Mouse (Mus musculus): Measurements from ENCODE around the gene Ddx42. TPM values are rescaled to one million over a fixed set of nuclear protein-coding genes. Genes with fewer than 3 reads are reported as not detected.
"Not testable (repeated sequence)": the region's sequence is repeated elsewhere in the genome, so short reads cannot be mapped to it uniquely, and the experiment has no call there.

Ddx42 gene
- polyA plus RNA-seq, 1 experiment: 10.0 TPM

DNA sequence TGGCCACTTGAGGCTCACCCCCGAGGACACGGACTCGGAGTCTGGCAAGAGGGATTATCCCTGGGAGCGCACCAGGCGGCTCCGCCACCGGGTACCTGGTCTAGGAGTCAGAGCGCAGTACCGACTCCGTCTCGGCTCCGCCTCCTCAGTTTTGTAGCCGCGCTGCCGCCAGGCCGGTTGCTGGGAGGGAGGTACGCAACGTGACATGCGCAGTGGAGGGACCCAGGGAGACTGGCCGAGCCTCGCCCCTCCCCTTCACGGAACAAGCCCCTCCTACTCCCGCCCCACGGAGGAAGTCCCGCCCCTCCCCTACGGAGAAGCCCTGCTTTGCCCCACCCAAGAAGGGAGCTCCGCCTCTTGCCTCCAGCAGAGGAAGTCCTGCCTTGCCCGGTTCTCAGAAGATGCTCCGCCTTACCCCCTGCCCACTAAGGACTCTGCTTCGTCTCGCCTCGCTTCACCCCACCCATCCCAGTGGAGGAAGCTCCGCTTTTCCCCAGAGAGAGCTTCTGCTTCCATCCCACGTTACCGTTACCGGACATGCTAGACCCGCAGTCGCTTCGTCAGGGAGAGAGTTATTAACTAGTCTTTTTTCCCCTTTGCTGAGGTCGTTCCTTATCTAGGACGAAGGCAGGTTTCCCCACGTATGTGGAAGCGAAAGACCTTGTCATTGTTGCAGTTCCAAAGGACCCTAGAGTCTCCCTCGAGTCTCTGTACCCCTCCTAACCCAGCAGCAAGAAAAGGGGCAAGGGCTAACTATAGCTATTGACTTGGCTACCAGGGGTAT, 23.2 kb upstream of the Ddx42 start:
- H3K27me3 ChIP-seq (replicated peaks; ENCODE audit: control insufficient read depth, insufficient read depth, low read length): no peaks in the 10 kb centered on the region
- H3K27ac ChIP-seq (ENCODE audit: insufficient read depth, low read depth, low read length): peak overlapping the region; percentile 67
- TF ChIP-seq CTCF (conservative IDR thresholded peaks at IDR 0.05; ENCODE audit: insufficient read depth, insufficient read length, low read depth, low read length): 0 out of 2 replicates have a peak, but pooled peaks have one; percentile 1
- TF ChIP-seq POLR2A (IDR thresholded peaks at IDR 0.05; ENCODE audit: low read depth, low read length): peak; percentile 86
- H3K36me3 ChIP-seq (ENCODE audit: control insufficient read depth, insufficient read depth, low read length): no peaks in the 10 kb centered on the region
- peak overlapping the region; percentile 64 for H3K4me3 ChIP-seq (ENCODE audit: insufficient read depth, low read depth, low read length)
- DNase-seq: peak; percentile 98
- peaks cover 5% of the 10 kb centered on the region; the same call in 1 of the 2 replicates for H3K4me1 ChIP-seq (ENCODE audit: control insufficient read depth, insufficient read depth, low read length)
- under 1% methylated on average over 44 of the region's 44 CpGs for WGBS

DNA sequence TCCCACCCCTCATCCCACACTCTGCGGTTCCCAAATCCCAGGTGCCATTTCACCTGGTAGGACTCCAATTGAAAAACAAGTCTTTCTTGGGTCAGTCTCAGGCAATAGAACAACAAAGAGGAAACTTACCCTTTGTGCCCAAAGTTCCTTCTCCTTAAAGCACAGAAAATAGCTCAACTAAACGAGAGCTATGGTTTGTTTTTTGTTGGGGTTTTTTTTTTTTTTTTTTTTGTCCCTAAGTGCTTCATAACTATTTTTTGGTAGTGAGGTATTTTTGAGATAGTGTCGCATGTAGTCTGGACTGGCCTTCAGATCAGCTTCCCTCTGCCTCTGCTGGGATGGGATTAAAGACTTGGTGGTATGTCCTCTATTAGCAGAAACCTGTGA, 22.6 kb upstream of the Ddx42 start:
- Histone ChIP-seq H3K36me3 (ENCODE audit: control insufficient read depth, insufficient read depth, low read length) (no peaks in the 10 kb centered on the region), H3K27me3 (replicated peaks; ENCODE audit: control insufficient read depth, insufficient read depth, low read length) (no peaks in the 10 kb centered on the region), H3K27ac (ENCODE audit: insufficient read depth, low read depth, low read length) (peak overlapping the region; percentile 67), H3K4me1 (ENCODE audit: control insufficient read depth, insufficient read depth, low read length) (peaks cover 5% of the 10 kb centered on the region; the same call in 1 of the 2 replicates), H3K4me3 (ENCODE audit: insufficient read depth, low read depth, low read length) (peak overlapping the region; percentile 61)
- no peak for DNase-seq
- no peak for TF ChIP-seq CTCF (conservative IDR thresholded peaks at IDR 0.05; ENCODE audit: insufficient read depth, insufficient read length, low read depth, low read length)
- TF ChIP-seq POLR2A (IDR thresholded peaks at IDR 0.05; ENCODE audit: low read depth, low read length): no peak
- WGBS: 24% methylated on average over 3 of the region's 3 CpGs

DNA sequence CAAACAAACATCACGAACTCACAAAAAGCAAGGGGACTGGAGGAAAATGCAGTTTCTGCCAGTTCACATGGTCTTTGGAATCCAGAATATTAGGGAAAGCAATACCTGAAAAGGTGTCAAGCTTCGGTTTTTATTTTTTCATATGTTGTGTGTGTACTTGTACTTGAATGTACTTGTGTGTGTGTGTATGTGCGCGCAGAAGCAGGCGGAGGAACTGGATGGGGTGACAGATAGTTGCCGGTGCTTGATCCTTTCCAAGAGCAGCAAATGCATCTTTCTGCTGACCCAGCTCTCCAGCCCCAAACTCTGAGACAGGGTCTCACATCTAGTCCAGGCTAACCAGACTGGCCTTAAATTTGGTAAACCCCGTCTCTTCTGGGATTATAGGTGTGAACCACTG, 21.8 kb upstream of the Ddx42 start:
- Histone ChIP-seq H3K27me3 (replicated peaks; ENCODE audit: control insufficient read depth, insufficient read depth, low read length) (no peaks in the 10 kb centered on the region), H3K27ac (ENCODE audit: insufficient read depth, low read depth, low read length) (no peak overlapping the region), H3K36me3 (ENCODE audit: control insufficient read depth, insufficient read depth, low read length) (no peaks in the 10 kb centered on the region), H3K4me3 (ENCODE audit: insufficient read depth, low read depth, low read length) (no peak overlapping the region), H3K4me1 (ENCODE audit: control insufficient read depth, insufficient read depth, low read length) (peaks cover 5% of the 10 kb centered on the region; the same call in 1 of the 2 replicates)
- no peak for DNase-seq
- TF ChIP-seq POLR2A (IDR thresholded peaks at IDR 0.05; ENCODE audit: low read depth, low read length): no peak
- no peak for TF ChIP-seq CTCF (conservative IDR thresholded peaks at IDR 0.05; ENCODE audit: insufficient read depth, insufficient read length, low read depth, low read length)
- WGBS: 91% methylated on average over 7 of the region's 7 CpGs

DNA sequence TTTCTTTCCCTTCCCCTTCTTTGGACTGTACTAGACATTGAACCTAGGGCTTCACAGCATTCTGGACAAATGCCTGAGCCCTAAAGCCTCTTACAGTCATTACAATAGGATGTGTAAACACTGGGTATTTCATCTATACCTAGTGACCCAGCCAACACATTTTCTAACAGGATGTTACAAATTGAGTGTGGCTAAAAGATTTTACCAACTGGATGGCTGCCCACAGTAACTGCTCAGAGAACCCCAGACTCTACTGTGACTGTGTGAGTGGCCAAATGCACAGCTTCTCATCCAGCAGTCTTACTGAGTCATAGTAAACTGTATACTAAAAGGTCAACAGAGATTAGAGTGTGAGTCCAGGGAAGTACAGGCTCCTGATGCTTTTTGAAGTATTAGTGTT, 21.4 kb upstream of the Ddx42 start:
- no peaks in the 10 kb centered on the region for H3K36me3 ChIP-seq (ENCODE audit: control insufficient read depth, insufficient read depth, low read length)
- no peaks in the 10 kb centered on the region for H3K27me3 ChIP-seq (replicated peaks; ENCODE audit: control insufficient read depth, insufficient read depth, low read length)
- H3K4me1 ChIP-seq (ENCODE audit: control insufficient read depth, insufficient read depth, low read length): peaks cover 5% of the 10 kb centered on the region; the same call in 1 of the 2 replicates
- no peak for DNase-seq
- H3K4me3 ChIP-seq (ENCODE audit: insufficient read depth, low read depth, low read length): no peak overlapping the region
- H3K27ac ChIP-seq (ENCODE audit: insufficient read depth, low read depth, low read length): no peak overlapping the region
- TF ChIP-seq CTCF (conservative IDR thresholded peaks at IDR 0.05; ENCODE audit: insufficient read depth, insufficient read length, low read depth, low read length): no peak
- TF ChIP-seq POLR2A (IDR thresholded peaks at IDR 0.05; ENCODE audit: low read depth, low read length): no peak

DNA sequence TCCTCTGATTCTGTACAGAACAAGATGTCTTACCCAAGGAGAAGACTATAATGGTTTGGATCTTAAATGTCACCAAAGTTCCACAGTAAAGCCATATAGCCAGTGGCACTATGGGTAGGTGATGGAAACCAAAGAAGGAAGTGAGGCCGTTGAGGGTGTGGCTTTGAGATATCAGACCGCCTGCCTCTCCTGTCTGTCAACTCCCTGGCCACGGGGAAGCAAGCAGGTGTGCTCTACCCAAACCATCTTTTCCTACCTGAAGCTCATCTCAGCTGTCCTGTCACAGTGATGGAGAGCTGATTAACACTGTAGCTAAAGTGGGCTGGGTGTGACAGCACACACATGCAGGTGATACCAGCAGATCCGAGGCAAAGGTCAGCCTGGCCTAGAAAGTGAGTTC, 18.4 kb upstream of the Ddx42 start:
- Histone ChIP-seq H3K4me3 (ENCODE audit: insufficient read depth, low read depth, low read length) (no peak overlapping the region), H3K27ac (ENCODE audit: insufficient read depth, low read depth, low read length) (no peak overlapping the region), H3K4me1 (ENCODE audit: control insufficient read depth, insufficient read depth, low read length) (no peaks in the 10 kb centered on the region; the same call in 1 of the 2 replicates), H3K36me3 (ENCODE audit: control insufficient read depth, insufficient read depth, low read length) (peaks cover 9% of the 10 kb centered on the region), H3K27me3 (replicated peaks; ENCODE audit: control insufficient read depth, insufficient read depth, low read length) (no peaks in the 10 kb centered on the region)
- 86% methylated on average over 4 of the region's 4 CpGs for WGBS
- no peak for DNase-seq
- TF ChIP-seq POLR2A (IDR thresholded peaks at IDR 0.05; ENCODE audit: low read depth, low read length) (no peak), CTCF (conservative IDR thresholded peaks at IDR 0.05; ENCODE audit: insufficient read depth, insufficient read length, low read depth, low read length) (no peak)

DNA sequence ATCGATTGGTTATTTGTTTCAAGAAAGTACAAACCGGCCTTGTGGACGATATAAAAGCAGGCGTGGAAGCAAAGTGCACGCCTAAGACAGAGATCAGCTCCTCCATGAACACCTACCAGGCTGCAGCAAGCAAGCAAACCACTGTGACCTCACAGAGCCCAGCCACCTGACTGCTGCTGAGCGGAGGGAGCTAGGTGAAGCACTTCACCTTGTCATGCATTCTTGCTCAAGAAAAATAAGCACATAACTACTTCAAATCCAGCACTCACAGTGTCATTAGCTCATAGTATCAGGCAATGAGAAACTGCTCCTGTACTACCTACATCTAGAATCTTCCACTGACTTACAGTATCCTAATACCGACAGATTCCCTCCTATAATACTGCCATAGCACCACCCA, 16.7 kb upstream of the Ddx42 start:
- not testable (repeated sequence) for H3K27me3 ChIP-seq (replicated peaks; ENCODE audit: control insufficient read depth, insufficient read depth, low read length); H3K4me1 ChIP-seq (ENCODE audit: control insufficient read depth, insufficient read depth, low read length); H3K27ac ChIP-seq (ENCODE audit: insufficient read depth, low read depth, low read length); H3K4me3 ChIP-seq (ENCODE audit: insufficient read depth, low read depth, low read length); DNase-seq
- peaks cover 17% of the 10 kb centered on the region for H3K36me3 ChIP-seq (ENCODE audit: control insufficient read depth, insufficient read depth, low read length)
- WGBS: 91% methylated on average over 7 of the region's 7 CpGs

DNA sequence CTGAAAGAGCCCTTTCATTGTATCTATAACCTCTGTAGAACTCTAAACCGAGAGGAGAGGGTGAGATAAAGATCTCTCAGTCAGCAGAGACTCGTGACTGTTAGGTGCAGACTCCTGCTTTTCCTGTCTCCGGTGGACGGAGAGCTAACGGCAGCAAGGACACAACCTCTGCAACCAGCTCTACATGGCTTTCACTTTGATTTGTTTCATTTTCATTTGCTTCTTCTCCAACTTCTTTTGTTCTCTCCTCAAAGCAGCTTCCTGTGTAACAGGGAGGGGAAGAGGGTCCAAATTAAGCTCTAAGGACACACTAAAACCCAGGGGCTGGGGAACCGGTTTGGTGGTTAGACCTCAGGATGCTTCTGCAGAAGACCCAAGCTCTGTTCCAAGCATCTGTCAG, 16.0 kb upstream of the Ddx42 start:
- no peak for DNase-seq
- H3K4me1 ChIP-seq (ENCODE audit: control insufficient read depth, insufficient read depth, low read length): no peaks in the 10 kb centered on the region
- 52% methylated on average over 6 of the region's 6 CpGs for WGBS
- no peak for TF ChIP-seq CTCF (conservative IDR thresholded peaks at IDR 0.05; ENCODE audit: insufficient read depth, insufficient read length, low read depth, low read length)
- no peak for TF ChIP-seq POLR2A (IDR thresholded peaks at IDR 0.05; ENCODE audit: low read depth, low read length)
- 0 out of 2 replicates have a peak overlapping the region, but pooled peaks have one; percentile 23 for H3K27ac ChIP-seq (ENCODE audit: insufficient read depth, low read depth, low read length)
- no peak overlapping the region for H3K4me3 ChIP-seq (ENCODE audit: insufficient read depth, low read depth, low read length)
- peaks cover 19% of the 10 kb centered on the region for H3K36me3 ChIP-seq (ENCODE audit: control insufficient read depth, insufficient read depth, low read length)
- H3K27me3 ChIP-seq (replicated peaks; ENCODE audit: control insufficient read depth, insufficient read depth, low read length): no peaks in the 10 kb centered on the region
